Mouse (Mus musculus): ENCODE results near the gene Ppp2r5a.

DNA sequence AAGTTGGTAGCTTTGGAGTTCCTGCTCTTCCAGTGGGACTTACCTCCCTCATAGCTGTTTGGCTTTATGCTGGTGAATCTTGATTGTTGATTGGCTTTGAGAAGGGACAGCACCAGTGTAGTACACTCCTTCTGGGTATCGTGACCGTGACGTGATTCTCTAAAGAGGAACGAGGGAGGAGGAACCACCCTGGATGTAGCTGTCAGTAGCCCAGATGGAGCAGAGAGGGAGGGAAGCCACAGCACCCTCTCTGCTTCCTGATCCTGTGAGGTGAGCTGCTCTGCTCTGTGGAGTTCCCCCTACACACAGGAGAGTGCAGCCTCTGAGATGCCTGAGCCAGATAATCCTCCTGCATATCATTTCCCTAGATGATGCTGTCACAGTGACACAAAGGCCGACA, 68.6 kb downstream of the Ppp2r5a start:
- TF ChIP-seq POLR2A (IDR thresholded peaks at IDR 0.05; ENCODE audit: control insufficient read depth, extremely low read depth, insufficient read depth, low read length, poor library complexity) (no peak), CTCF (IDR thresholded peaks at IDR 0.05; ENCODE audit: borderline replicate concordance, control insufficient read depth, extremely low read depth, insufficient read depth, low read length, poor library complexity) (no peak)
